Mouse (Mus musculus) ES-Bruce4 (cell line): Measurements from ENCODE around the gene 4931428F04Rik.

Experiments
- CTCF ChIP-seq: IDR thresholded peaks from one replicate; pipeline ENCODE4 v1.8.1; 2011; ENCODE audit warnings: low read depth, low read length
- EP300 ChIP-seq: IDR thresholded peaks from 2 replicates; pipeline ENCODE4 v1.6.1; 2011; ENCODE audit warnings: low read depth, low read length; ENCODE audit not compliant: insufficient read depth
- POLR2A ChIP-seq: IDR thresholded peaks from one replicate; pipeline ENCODE4 v1.8.1; 2011; ENCODE audit warnings: low read length; ENCODE audit not compliant: insufficient read depth

DNA sequence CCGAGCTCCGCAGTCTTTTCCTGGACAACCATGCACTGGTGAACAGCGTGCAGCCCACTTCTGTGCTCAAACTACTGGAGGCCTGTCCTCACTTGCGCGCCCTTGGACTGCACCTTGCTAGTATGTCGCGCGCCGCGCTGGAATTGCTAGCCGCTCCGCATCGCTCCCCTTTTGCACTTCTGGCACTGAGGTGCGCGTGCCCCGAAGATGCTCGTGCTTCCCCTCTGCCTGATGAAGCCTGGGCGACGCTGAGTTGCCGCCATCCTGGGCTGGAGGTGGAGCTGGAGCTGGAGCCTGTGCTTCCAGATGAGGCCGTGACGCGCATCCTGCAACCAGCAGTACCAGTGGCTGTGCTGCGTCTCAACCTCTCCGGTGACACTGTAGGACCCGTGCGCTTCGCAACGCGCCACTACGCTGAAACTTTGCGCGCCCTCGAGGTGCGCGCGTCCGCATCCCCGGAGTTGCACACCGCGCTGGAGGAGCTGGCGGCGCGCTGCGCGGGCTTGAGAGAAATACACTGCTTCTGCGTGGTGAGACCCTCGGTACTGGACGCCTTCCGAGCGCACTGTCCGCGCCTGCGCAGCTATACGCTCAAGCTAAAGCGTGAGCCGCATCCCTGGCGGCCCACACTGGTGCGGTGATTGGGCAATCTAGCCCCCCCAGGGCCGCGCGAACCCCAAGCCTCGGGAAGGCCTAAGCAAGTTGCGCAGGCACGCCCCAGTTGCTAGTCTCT lies 21.2 kb downstream of the 4931428F04Rik start:
- TF ChIP-seq CTCF = no peak
- TF ChIP-seq POLR2A = no peak
- no peak for TF ChIP-seq EP300
